Mouse (Mus musculus) ES-E14 (cell line): ENCODE measurements around the gene Olfr920.

Experiments used
- CHD2 ChIP-seq: IDR thresholded peaks from 2 replicates; pipeline ENCODE4 v1.6.1; 2014; ENCODE audit warnings: mild to moderate bottlenecking, low read depth, low read length, inconsistent platforms
- HCFC1 ChIP-seq: IDR thresholded peaks from 2 replicates; pipeline ENCODE4 v1.6.1; 2012; ENCODE audit warnings: low read length, inconsistent platforms, borderline replicate concordance; ENCODE audit not compliant: insufficient read depth
- MAFK ChIP-seq: IDR thresholded peaks from 2 replicates; pipeline ENCODE4 v1.6.1; 2014; ENCODE audit warnings: mild to moderate bottlenecking, low read depth, low read length, inconsistent platforms; ENCODE audit not compliant: insufficient read depth
- ZC3H11A ChIP-seq: IDR thresholded peaks from 2 replicates; pipeline ENCODE4 v1.6.1; 2012; ENCODE audit warnings: low read depth, mild to moderate bottlenecking, inconsistent platforms, low read length, borderline replicate concordance
- ZNF384 ChIP-seq: IDR thresholded peaks from 2 replicates; pipeline ENCODE4 v1.6.1; 2012; ENCODE audit warnings: low read depth, low read length, inconsistent platforms

GRCm38 (mm10) chr9:38728218-38728617 is 23.9 kb upstream of the Olfr920 start:
- TF ChIP-seq CHD2 (no peak), MAFK (no peak), HCFC1 (no peak), ZC3H11A (no peak), ZNF384 (no peak)
